Mouse (Mus musculus) C2C12 (cell line): Measurements from ENCODE around the gene 1700003E16Rik.

ENCODE experiments used
- CEBPB ChIP-seq: IDR thresholded peaks from one replicate; pipeline ENCODE4 v1.6.1; 2011; ENCODE audit warnings: low read depth, mild to moderate bottlenecking, control low read depth, moderate library complexity
- CTCF ChIP-seq: IDR thresholded peaks from one replicate; pipeline ENCODE4 v1.5.1; 2011; ENCODE audit not compliant: control insufficient read depth, insufficient read depth, insufficient read length
- MAX ChIP-seq: IDR thresholded peaks from one replicate; pipeline ENCODE4 v1.6.1; 2011; ENCODE audit warnings: mild to moderate bottlenecking, control low read depth
- MYOD1 ChIP-seq: IDR thresholded peaks from one replicate; pipeline ENCODE4 v1.6.1; 2011; ENCODE audit warnings: low read depth; ENCODE audit not compliant: control insufficient read depth, insufficient read length
- MYOG ChIP-seq: IDR thresholded peaks from one replicate; pipeline ENCODE4 v1.6.1; 2011; ENCODE audit not compliant: control insufficient read depth, insufficient read length; ENCODE audit errors: extremely low read depth
- USF1 ChIP-seq: IDR thresholded peaks from one replicate; pipeline ENCODE4 v1.6.1; 2011; ENCODE audit warnings: low read depth, mild to moderate bottlenecking, control low read depth, moderate library complexity

- TF ChIP-seq CTCF (no peak), USF1 (no peak), CEBPB (no peak), MYOG (no peak), MAX (no peak), MYOD1 (no peak)
Measured at GRCm38 (mm10) chr6:83140044-83140443, 16.2 kb upstream of the 1700003E16Rik start.
